Mouse (Mus musculus) adrenal gland (tissue): ENCODE results near the gene Anks1.

Experiments
- intact Hi-C: fragments of 180-260 bp; cut with DNase I; formaldehyde crosslinking; loops from one replicate; pipeline ENCODE4 v1.15.1; 2025

The Anks1 gene

GRCm38 (mm10) chr17:28082863-28083262, 173.8 kb downstream of the Anks1 start:
- intact Hi-C loops = no loop called here

- intact Hi-C loops = loop anchor here (2.0 kb wide), 1 partner anchor 78 kb away; no protein-coding TSS in a partner anchor
These were observed 175.3 kb downstream of the Anks1 start for GRCm38 (mm10) chr17:28084395-28084905.

GRCm38 (mm10) chr17:28084964-28085363, 175.9 kb downstream of the Anks1 start:
- intact Hi-C loops = loop anchor here (2.0 to 5.0 kb wide), 2 partner anchors 47 to 78 kb away; no protein-coding TSS in a partner anchor

GRCm38 (mm10) chr17:28087430-28087829, 178.3 kb downstream of the Anks1 start:
- intact Hi-C loops = loop anchor here (5.0 kb wide), 1 partner anchor 45 kb away; no protein-coding TSS in a partner anchor

GRCm38 (mm10) chr17:28088718-28089117, 179.6 kb downstream of the Anks1 start:
- intact Hi-C loops = loop anchor here (5.0 kb wide), 1 partner anchor 44 kb away; no protein-coding TSS in a partner anchor

- intact Hi-C loops = no loop called here
These were observed 183.2 kb downstream of the Anks1 start for GRCm38 (mm10) chr17:28092297-28092696.

GRCm38 (mm10) chr17:28093837-28094236, 184.7 kb downstream of the Anks1 start:
- intact Hi-C loops = no loop called here

GRCm38 (mm10) chr17:28096418-28096817, 187.3 kb downstream of the Anks1 start:
- intact Hi-C loops = no loop called here

- intact Hi-C loops = no loop called here
These were observed 188.2 kb downstream of the Anks1 start for GRCm38 (mm10) chr17:28097308-28097707.

GRCm38 (mm10) chr17:28099086-28099485, 190.0 kb downstream of the Anks1 start:
- intact Hi-C loops = no loop called here

- intact Hi-C loops = no loop called here
These were observed 191.6 kb downstream of the Anks1 start for GRCm38 (mm10) chr17:28100669-28101068.

- intact Hi-C loops = no loop called here
These were observed 192.3 kb downstream of the Anks1 start for GRCm38 (mm10) chr17:28101284-28101887.

- intact Hi-C loops = no loop called here
These were observed 192.8 kb downstream of the Anks1 start for GRCm38 (mm10) chr17:28101902-28102319.

GRCm38 (mm10) chr17:28104416-28104815, 195.3 kb downstream of the Anks1 start:
- intact Hi-C loops = no loop called here

- intact Hi-C loops = no loop called here
These were observed 197.2 kb downstream of the Anks1 start for GRCm38 (mm10) chr17:28106352-28106751.

- intact Hi-C loops = no loop called here
These were observed 198.2 kb downstream of the Anks1 start for GRCm38 (mm10) chr17:28107275-28107674.

GRCm38 (mm10) chr17:28112266-28112665, 203.2 kb downstream of the Anks1 start:
- intact Hi-C loops = no loop called here
